Mouse (Mus musculus) layer of hippocampus, adult 8-10 months (tissue): ENCODE results near the gene Pex12. TPM values are rescaled to one million over a fixed set of nuclear protein-coding genes. Genes with fewer than 3 reads are reported as not detected.
"Not testable (repeated sequence)": the region's sequence is repeated elsewhere in the genome, so short reads cannot be mapped to it uniquely, and the experiment has no call there.

Experiments used
- DNase-seq, 2 experiments: peaks; one replicate each; pipeline ENCODE4 v3.0.0; 2022; ENCODE audit warnings: low spot score in 2 of 2
- total RNA-seq, 4 experiments: library from RNA; stranded (reverse); gene quantifications; 2 replicates each; pipeline ENCODE4 v1.2.4; 2022

Pex12 gene
- 10 to 100 TPM in 2 of 4 experiments, 1 to 10 TPM in 2; 8.8 to 15.2 (median 12.2) TPM for total RNA-seq

GRCm38 (mm10) chr11:83302526-83303251 is at the start of gene Pex12:
Gene Pex12, minus strand, starts transcription at chr11:83302586.
- peak; percentile 93 to 94 for DNase-seq

- DNase-seq: no peak
Measured at GRCm38 (mm10) chr11:83341716-83342245, 39.4 kb upstream of the Pex12 start.

GRCm38 (mm10) chr11:83339705-83340104 is 37.3 kb upstream of the Pex12 start:
- DNase-seq: no peak

GRCm38 (mm10) chr11:83335826-83336225 is 33.4 kb upstream of the Pex12 start:
- peak; percentile 24 to 29 for DNase-seq

DNA sequence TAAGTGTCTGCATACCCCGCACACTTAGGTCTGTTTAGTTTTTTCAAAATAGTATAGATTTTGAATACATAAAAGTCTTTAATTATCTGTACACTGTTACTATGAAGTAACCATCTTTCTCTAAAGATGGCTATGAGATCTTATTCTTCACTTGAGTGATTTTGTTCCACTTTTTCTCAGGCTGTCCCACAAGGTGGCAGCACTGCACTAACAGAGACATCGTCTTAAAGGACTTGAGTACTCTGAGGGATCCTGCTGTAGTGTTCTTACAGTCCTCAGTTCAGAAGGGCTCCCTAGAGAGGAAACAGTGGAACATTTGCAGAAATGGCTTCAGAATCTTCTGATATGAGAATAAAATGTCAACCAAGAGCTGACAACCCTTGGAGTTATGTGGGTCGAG is 25.0 kb upstream of the Pex12 start:
- DNase-seq: peak in 1 of 2 experiments; percentile 49

DNA sequence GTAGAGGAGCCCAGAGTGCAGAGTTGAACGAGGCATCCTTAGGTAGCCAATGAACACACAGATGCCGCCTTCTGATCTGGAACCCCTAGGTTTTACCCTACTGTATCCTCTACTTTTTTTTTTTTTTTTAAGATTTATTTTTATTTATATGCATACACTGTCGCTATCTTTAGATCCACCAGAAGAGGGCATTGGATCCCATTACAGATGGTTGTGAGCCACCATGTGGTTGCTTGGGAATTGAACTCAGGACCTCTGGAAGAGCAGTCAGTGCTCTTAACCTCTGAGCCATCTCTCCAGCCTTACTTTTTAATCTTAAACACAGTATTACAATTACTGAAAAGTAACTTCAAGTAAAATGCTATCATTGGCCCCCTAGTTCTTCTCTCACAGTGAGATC is 24.3 kb upstream of the Pex12 start:
- not testable (repeated sequence) for DNase-seq

DNA sequence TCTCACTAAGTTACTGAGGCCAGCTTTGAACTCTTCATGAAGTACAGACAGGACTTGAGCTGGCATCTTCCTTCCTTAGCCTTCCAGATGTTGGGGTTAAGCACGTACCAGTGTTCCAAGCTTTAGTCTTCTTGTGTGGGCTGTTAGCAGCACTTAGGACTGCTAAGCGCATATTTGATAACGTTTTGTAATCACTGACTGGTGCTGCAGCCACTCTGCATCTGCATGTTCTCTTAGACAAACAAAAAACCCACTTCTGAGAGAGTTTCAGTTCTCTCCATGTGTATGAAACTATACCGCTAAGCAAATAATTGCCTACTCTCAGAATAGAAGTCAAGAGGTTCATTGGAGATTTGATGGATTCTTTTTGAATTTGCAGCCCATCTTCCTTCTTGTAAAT is 16.7 kb upstream of the Pex12 start:
- no peak for DNase-seq

DNA sequence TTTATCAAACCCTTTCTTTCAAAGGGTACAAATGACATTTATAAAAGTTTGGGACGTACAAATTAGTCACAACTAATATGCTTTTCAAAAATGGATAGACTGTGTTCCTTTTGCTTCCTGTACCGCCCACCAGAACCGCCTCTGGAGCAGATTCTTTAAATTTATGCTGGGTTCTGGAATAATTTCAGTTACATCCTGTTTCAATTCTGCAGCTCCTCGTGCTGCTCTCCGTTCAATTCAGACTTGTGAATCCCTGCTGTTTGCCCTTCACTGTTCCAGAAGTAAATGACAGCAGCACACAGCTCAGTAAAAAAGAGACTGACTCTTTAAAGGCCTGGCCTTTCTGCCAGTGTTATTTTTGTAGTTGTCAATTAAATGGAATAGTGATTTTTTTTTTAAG is 10.1 kb upstream of the Pex12 start:
- peak in 1 of 2 experiments; percentile 63 for DNase-seq

- DNase-seq: no peak
Measured at GRCm38 (mm10) chr11:83306700-83307253, 4.4 kb upstream of the Pex12 start.

DNA sequence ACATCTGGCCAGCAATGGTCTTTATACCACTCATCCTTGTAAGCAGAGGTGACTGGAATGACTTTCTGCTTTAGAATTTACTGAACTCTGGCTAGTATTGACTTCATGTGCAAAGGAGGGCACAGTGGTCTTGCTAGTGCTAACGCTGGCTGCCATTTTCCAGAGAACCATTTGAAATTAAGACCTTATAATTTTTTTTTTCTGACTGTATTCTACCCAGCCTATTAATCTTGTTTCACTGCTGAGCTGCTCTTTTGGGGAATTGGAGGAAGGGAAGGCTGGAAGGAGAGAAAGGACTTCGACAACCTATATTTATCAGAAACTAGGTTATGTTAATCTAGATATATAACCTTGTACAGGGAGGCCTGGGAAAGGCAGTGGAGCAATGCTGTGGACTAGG is 2.1 kb upstream of the Pex12 start:
- no peak for DNase-seq

DNA sequence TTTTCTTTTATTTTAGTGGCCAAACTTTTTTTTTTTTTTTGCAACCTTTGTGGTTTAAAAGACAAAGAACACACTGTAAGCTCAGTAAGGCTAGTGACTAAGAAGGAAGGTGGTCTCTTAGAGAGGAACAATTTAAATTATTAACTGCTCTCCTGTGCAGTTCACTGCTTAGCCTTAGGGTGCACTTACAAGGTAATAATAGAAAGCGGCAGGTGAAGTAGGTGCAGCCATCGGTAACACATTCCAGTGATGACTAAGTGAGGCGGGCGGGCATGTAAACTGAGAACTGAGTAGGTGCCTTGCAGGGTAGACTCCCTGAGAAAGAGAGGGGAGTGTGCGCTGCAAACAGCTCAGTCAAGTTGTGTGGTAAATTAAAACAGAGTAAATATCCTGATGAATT is 1.4 kb upstream of the Pex12 start:
- DNase-seq: no peak

DNA sequence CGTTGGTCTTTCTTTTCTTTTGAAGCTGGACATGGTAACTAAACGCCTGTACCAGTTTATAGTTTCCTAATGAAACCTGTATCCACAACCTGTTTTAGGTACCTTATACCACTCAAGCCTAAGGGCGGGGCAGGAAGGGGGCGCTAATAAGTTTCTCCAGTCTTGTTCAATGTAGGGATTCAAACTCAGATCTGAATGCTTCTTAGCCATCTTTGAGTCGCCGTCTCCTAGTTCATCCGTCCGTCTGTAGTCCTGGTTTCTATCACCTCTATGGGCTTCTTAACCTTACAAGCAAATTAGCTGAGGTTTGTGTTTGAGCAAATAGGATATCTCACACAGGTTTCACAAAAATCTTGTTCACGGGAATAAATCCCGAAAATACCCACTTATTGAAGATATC is 262 bp downstream of the Pex12 start:
- no peak for DNase-seq

GRCm38 (mm10) chr11:83301431-83301831 is 955 bp downstream of the Pex12 start:
- no peak for DNase-seq

GRCm38 (mm10) chr11:83299724-83300123 is 2.7 kb downstream of the Pex12 start:
- DNase-seq: no peak

DNA sequence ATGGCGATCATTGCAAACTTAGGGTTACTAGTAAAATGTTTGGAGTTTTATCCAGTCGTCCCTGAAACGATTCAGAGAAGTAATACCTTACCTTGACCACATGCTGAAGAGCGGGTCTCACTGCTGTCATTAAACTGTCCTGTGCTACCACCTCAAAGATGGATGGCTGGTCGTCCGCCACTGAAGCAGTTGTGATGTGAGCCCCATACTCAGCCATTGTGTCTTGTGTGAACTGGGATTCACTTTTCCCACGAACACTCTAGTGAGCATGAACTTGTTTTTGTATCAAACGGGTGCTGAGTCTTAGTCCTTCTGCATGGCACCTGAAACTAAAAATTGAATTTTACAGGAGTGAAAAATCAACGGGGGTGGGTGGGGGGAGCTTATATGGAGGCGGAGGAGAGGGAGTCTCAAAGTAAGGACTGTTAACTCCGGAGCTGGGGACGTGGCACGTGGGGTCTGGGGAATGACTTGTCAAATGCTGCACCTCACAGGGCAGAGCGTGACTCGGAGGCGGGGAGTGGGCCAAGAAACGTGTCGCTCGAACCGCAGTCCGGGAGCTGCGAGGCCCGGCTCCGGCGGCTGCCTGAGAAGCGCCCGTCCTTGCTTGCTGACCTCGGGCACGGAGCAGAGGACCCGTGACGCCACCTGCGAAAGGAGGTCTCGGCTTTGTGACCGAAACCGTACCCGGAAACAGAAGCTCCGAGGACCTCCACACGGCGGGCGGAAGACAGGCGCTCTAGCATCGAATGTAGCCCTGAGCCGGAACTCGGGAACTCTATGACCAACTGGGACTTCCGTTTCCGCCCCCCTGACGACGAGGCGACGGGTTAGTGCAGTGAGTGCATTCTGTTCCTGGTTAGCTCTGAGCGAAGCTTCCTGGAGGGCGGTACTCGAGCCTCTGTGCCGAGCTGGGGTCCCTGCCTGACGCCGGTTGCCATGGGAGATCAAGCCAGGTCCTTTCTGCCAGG is 3.9 kb downstream of the Pex12 start, which contains the start of gene Ap2b1:
Gene Ap2b1 (plus strand): TSS at position 800 of the 971 bp plus-strand sequence.
- peak; percentile 94 for DNase-seq

- no peak for DNase-seq
Measured at GRCm38 (mm10) chr11:83297816-83298215, 4.6 kb downstream of the Pex12 start.

- no peak for DNase-seq
Measured at GRCm38 (mm10) chr11:83294133-83294532, 8.3 kb downstream of the Pex12 start.

DNA sequence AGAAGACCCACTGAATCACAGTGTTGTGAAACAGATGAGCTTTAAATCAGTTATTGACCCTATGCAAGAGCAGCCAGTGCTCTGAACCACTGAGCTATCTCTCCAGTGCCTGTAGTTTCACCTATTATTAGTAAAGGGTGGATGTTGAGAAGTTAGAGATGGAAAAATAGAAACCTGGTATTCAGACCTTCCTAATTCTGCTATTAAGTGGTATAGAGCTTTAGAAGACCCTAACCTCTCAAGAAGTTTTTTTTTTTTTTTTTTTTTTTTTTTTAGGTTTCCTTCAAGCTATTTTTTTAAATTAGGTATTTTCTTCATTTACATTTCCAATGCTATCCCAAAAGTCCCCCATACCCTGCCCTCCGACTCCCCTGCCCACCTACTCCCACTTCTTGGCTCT is 9.2 kb downstream of the Pex12 start:
- DNase-seq: no peak

DNA sequence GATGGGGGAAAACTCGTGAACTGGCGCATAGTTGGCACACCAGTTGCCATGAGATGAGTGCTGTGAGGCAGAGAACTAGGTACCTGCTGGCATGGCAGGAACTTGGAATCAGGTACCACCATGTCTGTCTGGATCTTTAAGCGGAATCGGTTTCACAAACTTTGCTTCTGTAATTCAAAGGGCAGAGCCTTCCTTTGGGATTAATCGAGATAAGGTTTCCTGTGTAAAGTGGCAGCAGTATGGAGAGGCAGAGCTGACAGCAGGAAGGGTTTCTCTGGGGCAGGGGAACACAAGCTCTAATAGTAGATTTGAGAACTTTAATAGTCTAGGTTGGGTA is 10.2 kb downstream of the Pex12 start:
- DNase-seq: no peak

DNA sequence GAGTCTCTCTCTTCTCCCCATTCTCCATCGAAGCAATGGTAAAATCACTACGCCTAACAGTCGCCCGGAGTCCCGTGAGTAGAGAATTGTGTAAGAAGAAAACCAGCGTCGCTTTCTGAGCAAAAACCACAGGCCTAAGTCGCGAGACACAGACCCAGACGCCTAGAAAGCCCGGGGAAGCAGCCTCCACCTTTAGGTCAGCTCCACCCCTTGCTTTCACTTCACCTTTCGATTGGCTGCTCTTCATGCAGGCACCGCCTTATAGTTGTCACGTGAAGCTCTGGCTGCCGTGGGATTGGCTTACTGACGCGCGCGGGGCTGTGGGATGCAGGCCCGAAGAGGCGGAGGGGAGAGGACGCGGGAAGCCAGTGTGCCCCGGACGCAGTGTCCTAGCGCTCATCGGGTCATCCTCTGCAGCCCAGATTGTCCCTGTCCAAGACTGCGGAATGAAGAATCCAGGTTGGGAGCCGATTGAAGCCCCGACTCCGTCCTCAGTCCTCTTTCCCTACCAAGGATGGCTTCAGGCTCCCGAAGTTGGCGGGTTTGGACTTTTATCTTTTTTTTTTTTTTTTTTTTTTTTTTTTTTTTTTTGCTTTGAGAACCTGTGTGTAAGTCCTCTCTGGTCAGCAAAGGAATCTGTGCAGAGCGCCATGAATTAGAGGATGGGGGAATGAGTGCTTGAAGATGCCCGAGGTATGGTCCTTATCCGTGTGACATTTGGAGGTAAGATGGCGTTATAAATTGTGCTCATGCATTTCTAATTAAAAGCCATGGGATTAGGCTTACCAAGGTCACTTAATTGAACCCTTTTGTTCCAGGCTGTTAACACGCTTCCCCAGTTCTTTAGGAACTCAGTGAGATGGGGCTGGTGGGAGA is 10.8 kb downstream of the Pex12 start:
- DNase-seq: peak; percentile 95

- DNase-seq: no peak
Measured at GRCm38 (mm10) chr11:83289633-83290032, 12.8 kb downstream of the Pex12 start.
